Mouse (Mus musculus): ENCODE results near the gene Mex3d.
"Not testable (repeated sequence)": the region's sequence is repeated elsewhere in the genome, so short reads cannot be mapped to it uniquely, and the experiment has no call there.

The Mex3d gene

GRCm38 (mm10) chr10:80356737-80357136 is 30.7 kb downstream of the Mex3d start:
- DNase-seq (ENCODE audit: extremely low spot score): no peak

GRCm38 (mm10) chr10:80356001-80356682 is 31.3 kb downstream of the Mex3d start, which contains the start of gene Plk5:
TSS of gene Plk5 (plus strand) at chr10:80356459.
- DNase-seq (ENCODE audit: extremely low spot score): no peak

GRCm38 (mm10) chr10:80355431-80355830 is 32.0 kb downstream of the Mex3d start:
- DNase-seq (ENCODE audit: extremely low spot score): no peak

DNA sequence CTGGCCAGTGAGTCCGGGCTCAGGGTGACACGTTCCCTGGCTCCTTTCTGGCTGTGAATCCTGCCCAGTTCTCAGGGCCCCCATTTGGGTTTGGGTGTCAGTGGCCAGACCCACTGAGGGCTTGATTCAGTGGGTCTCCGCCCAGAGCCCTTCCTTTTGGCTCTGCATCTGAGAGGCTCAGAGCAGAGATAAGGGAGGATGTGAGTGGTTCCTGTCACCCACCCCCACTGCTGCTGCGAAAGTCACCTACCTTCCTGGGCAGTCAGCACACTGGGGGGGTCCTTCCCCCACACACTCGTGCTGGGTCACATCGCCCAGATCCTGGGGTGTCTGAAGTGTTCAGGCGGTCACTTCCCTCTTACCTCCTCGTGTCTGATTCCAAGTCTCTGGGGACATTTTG is 34.7 kb downstream of the Mex3d start:
- DNase-seq (ENCODE audit: extremely low spot score): no peak

DNA sequence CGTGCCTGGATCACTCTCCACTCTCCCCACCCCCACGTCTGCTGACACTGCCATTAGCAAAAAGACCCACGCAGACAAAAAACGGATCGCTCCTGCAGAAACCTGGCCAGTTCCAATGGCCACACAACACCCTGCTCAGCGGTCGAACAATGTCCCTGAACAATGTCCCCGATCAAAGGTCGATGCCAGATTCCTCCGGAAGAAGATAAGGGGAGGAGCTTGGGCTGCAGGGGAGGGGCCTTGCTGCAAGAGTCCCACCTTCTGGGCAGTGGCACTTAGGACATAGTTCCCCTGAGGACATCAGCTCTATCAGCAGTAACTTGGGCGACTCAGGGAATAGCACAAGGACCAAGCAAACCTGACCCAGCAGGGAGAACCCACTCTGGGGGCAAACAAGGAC is 35.6 kb downstream of the Mex3d start:
- DNase-seq (ENCODE audit: extremely low spot score): no peak

- peak; percentile 87 for DNase-seq (ENCODE audit: extremely low spot score)
These were observed 37.2 kb downstream of the Mex3d start for GRCm38 (mm10) chr10:80350292-80350691.

GRCm38 (mm10) chr10:80348981-80349380 is 38.5 kb downstream of the Mex3d start:
- DNase-seq (ENCODE audit: extremely low spot score): no peak

DNA sequence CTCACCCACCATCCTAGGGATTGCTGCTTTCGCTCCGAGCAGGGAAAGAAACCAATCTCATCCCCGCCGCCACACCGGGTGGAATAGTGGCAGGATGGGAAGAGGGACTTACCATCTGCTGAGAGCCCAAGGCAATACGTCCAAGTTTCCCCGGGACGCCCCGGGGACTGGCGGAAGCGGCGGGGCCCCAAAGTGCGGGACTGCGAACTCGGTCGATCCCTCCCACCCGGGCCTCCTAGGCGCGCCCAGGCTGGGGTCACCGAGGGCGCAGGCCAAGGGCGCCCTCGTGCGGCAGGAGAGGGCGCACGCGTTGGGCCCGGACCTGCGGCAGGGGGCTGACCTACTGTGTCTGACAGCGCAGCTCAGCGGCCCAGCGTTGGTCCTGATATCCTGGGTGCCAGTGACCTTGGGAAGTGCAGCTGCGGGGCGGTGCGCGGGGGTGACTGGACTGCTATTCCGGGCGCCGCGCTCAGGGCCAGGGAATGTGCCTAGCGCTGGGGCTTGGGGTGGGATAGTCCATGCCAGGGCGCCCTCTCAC is 39.1 kb downstream of the Mex3d start, which contains the start of gene Adamtsl5:
Gene Adamtsl5 (minus strand): TSS at position 169 of the 538 bp plus-strand sequence.
- DNase-seq (ENCODE audit: extremely low spot score): peak; percentile 74

GRCm38 (mm10) chr10:80347514-80347967 is 39.9 kb downstream of the Mex3d start:
- DNase-seq (ENCODE audit: extremely low spot score): no peak

- not testable (repeated sequence) for DNase-seq (ENCODE audit: extremely low spot score)
These were observed 41.5 kb downstream of the Mex3d start for GRCm38 (mm10) chr10:80345929-80346328.

DNA sequence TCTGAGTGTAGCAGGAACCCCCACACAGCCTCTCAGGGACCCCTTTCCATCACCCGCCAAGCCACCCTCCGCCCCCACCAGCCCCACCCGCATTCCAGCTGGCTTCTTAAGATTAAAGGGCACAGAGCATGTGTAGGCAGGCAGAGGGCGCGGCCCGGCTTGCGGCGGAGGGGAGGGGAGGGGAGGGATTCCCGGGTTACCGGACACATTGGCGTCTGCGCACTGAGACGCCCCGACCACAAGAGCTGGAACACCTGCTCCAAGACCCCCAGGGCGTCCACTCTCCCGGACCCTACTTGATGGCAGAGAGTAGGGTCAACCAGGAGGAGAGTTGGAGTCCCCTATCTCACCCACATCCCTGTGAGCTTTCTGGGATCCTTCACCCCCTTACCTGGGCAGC is 42.3 kb downstream of the Mex3d start:
- DNase-seq (ENCODE audit: extremely low spot score): no peak

- DNase-seq (ENCODE audit: extremely low spot score): no peak
These were observed 43.3 kb downstream of the Mex3d start for GRCm38 (mm10) chr10:80344131-80344661.

DNA sequence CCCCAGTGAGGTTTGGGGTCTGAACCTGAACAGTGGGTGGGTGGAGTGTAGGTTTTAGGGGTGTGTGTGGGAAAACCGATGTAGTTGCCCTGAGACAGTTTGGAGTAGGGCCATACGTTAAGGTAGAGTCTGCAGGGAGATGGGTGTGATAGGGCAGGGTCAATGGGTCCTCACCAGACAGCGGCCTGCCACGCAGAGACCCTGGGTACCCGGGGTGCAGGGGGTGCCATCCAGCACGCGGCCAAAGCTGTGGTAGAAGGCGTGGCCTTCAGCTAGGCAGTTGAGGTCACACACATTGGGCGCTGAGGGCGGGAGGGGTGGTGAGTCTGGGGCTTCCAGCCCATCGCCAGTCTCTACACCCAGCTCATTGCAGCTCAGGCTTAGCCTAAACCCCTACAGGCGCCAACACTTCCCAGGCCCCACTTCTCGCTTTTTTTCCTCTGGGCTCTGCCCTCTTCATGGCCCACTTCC is 44.0 kb downstream of the Mex3d start:
- DNase-seq (ENCODE audit: extremely low spot score): no peak

DNA sequence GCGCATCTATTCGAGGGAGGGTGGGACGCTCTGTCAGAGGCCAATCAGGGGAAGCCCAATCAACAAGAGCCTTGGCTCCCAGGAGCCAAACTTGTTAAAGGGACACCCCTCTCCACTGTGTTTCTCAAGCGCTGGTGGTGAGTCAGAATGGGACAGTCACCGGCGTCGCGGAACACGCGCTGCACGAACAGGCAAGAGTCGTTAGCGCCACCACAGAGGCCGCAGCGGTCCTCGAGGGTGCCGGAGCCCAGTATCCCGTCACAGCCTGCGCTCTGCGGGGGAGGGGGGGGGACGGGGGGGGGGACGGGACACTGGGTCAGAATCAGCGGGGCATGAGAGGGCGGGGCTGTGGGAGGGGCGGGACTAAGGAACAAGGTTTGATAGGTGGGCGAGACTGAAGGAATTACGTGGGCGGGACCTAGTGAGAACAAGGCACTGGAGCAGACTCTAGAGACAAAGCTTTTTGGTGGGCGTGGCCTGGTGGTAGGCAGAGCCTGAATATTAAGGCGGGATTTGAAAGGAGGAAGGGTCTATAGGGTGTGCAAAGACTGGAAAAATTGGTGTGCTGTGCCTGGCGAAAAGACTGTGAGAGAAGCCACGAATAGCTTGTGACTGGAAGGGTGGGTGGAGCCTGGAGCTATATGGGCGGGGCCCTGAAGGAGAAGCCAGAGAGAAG is 44.6 kb downstream of the Mex3d start:
- DNase-seq (ENCODE audit: extremely low spot score): peak; percentile 74

DNA sequence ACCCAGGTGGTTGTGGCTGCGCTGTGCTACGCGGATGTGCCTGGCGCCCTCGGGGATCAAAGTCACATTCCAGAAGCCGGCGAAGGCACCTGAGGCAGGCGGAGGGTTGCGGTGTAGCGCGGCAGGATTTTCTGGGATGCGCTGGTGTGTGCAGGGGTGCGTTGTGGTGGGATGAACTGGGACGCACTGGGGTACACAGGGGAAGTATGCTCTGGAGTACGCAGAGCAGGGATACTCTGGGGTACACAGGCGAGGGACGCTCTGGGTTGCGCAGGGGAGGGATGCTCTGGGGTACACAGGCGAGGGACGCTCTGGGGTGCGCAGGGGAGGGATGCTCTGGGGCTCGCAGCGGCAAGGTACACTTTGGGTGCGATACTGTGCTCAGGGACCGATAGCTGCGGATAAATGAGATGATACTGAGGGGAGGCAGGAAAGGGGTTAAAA is 45.1 kb downstream of the Mex3d start:
- no peak for DNase-seq (ENCODE audit: extremely low spot score)

GRCm38 (mm10) chr10:80341491-80342304 is 45.8 kb downstream of the Mex3d start:
- no peak for DNase-seq (ENCODE audit: extremely low spot score)

DNA sequence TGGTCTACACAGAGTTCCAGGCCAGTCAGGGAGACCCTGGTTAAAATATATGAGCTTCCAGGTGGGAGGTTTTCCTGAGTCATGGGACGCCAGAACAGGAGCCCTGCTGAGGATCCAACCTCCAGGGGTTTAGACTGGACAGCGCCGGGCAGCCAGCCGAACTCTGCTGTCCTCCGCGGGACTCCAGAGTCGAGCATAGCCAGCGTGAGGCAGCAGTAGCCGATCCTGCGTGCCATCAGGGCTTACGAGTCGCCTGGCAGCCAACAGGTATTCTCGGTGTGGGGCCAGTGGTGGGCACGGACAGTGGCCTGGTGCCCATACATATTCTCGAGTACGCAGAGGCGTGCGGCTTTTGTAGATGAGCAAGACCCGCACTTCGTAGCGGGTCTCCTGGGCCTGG is 46.4 kb downstream of the Mex3d start:
- DNase-seq (ENCODE audit: extremely low spot score): no peak

DNA sequence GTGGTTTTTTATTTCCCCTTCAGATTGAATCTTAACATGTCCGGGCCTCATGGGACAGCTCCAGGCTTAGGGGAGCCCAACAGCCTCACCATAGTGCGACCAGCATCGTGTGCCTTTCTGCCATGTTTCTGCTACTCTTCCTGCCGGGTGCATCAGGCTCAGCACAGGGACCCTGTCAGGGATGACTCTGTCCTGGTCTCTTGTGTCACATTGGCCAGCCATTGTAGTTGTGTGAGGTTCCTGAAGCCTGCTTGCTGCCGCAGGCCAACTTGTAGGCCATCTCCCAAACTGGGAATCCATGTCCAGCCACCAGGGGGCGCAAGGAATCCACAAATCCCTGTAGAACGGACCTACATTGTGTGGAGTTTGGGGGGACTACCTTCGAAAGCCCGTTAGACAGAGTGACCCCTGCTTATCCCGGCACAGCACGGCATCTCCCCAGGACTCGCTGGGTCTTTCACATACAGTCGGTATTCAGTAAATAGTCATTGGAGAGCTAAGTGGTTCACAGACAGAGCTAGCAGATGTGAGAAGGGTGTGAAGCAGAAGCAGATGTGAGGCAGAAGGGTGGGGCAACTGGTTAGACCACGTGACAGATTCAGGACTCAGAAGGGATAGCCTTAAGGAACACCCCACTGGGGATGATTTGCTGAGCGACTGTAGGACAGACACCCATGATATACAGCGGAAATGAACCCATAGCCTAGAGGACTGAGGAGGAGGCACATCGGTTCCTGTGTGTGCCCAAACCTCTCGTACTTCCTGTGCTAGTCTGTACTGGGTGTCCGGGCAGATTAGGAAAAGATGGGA is 47.3 kb downstream of the Mex3d start:
- peak; percentile 84 for DNase-seq (ENCODE audit: extremely low spot score)

GRCm38 (mm10) chr10:80336263-80336662 is 51.2 kb downstream of the Mex3d start:
- DNase-seq (ENCODE audit: extremely low spot score): no peak

GRCm38 (mm10) chr10:80332525-80332989 is 54.9 kb downstream of the Mex3d start:
- DNase-seq (ENCODE audit: extremely low spot score): no peak

Measured in embryo, embryonic 9.5 days (tissue).